Mouse (Mus musculus): ENCODE data around the gene Chd4. TPM values are rescaled to one million over a fixed set of nuclear protein-coding genes. Genes with fewer than 3 reads are reported as not detected.

Chd4 gene
- polyA plus RNA-seq, 1 experiment from 2014 or later: 92.4 TPM

DNA sequence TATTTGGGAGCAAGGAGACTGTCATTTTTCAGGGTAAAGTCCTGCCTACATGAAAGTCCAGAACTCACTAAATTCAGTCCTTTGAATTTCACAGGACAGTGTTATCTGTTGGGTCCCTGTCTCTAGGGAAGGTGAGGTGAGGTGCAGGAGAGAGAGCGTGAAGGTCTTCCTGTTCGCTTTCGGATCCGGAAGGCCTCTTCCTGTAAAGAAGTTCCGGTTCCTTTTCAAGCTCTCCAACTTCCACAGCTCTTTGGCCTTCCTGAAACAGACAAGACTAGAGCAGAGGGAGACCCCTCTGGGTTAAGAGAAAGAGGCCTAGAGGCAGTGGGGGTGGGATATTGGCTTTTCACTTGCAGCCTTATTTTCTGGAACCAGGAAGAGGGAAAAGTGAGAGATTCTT is 3.4 kb upstream of the Chd4 start:
- Histone ChIP-seq H3K27me3 (ENCODE audit: insufficient read depth, low read length) (no peaks in the 10 kb centered on the region), H3K27ac (ENCODE audit: low read depth) (peak overlapping the region; percentile 33; the same call in 1 of the 2 replicates), H3K9me3 (ENCODE audit: low read depth, low read length) (no peaks in the 10 kb centered on the region), H3K4me2 (no peak overlapping the region), H3K9ac (no peak overlapping the region), H3K4me1 (ENCODE audit: insufficient read depth) (peaks cover 19% of the 10 kb centered on the region), H3K4me3 (ENCODE audit: low read depth, low read length) (no peak overlapping the region), H3K36me3 (ENCODE audit: insufficient read depth) (no peaks in the 10 kb centered on the region)
- TF ChIP-seq CTCF (IDR thresholded peaks at IDR 0.05; ENCODE audit: low read depth): no peak
- 78% methylated on average over 5 of the region's 5 CpGs for WGBS
- DNase-seq (no peak), ATAC-seq (ENCODE audit: insufficient read depth) (no peak)

DNA sequence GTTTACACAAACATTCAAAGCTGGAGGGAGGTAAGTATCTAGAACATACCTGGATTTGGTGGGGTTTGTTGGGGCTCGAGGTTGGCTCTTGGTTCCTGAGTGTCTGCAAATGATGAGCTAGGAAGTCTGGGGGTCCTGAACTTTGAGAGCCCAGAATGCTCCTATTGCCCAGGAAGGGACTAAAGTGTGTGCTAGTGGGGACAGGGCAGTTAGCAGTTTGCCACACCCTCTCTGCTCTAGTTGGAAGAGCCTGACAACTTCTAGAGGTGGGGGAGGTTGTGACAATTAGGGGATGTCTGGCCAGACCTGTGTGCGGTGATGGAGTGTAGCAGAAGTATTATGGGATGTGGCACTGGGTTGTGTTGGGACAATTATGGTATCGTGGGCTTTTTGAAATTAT is 938 bp upstream of the Chd4 start:
- Histone ChIP-seq H3K4me3 (ENCODE audit: low read depth, low read length) (no peak overlapping the region), H3K4me2 (no peak overlapping the region), H3K27ac (ENCODE audit: low read depth) (peak overlapping the region; percentile 96; the same call in 1 of the 2 replicates), H3K9ac (no peak overlapping the region), H3K36me3 (ENCODE audit: insufficient read depth) (peaks cover 23% of the 10 kb centered on the region), H3K4me1 (ENCODE audit: insufficient read depth) (peaks cover 35% of the 10 kb centered on the region), H3K9me3 (ENCODE audit: low read depth, low read length) (no peaks in the 10 kb centered on the region), H3K27me3 (ENCODE audit: insufficient read depth, low read length) (no peaks in the 10 kb centered on the region)
- DNase-seq (peak; percentile 22), ATAC-seq (ENCODE audit: insufficient read depth) (no peak)
- WGBS: 33% methylated on average over 3 of the region's 3 CpGs
- no peak for TF ChIP-seq CTCF (IDR thresholded peaks at IDR 0.05; ENCODE audit: low read depth)

DNA sequence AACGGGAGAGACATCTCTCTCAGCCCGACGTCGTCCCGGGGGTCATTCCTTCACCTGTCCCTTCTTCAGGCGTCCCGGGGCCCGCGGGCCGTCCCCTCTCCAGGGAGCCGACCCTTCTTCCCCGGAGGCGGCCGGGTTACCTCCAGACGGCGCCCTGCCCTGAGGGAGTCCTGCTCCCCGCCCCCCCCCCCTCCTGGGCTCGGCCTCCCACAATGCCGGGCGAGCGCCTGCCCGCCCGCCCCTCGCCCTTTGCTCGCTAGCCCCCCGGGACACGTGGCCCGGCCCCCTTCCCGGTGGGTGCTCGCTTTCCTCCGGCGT is 457 bp downstream of the Chd4 start:
- H3K9ac ChIP-seq: peak overlapping the region; percentile 86
- H3K27ac ChIP-seq (ENCODE audit: low read depth): peak overlapping the region; percentile 96
- no peak for TF ChIP-seq CTCF (IDR thresholded peaks at IDR 0.05; ENCODE audit: low read depth)
- H3K9me3 ChIP-seq (ENCODE audit: low read depth, low read length): no peaks in the 10 kb centered on the region
- H3K36me3 ChIP-seq (ENCODE audit: insufficient read depth): peaks cover 37% of the 10 kb centered on the region
- H3K4me3 ChIP-seq (ENCODE audit: low read depth, low read length): peak overlapping the region; percentile 93
- DNase-seq (no peak), ATAC-seq (ENCODE audit: insufficient read depth) (peak; percentile 45)
- H3K4me2 ChIP-seq: peak overlapping the region; percentile 96
- 1% methylated on average over 18 of the region's 32 CpGs for WGBS
- no peaks in the 10 kb centered on the region for H3K27me3 ChIP-seq (ENCODE audit: insufficient read depth, low read length)
- H3K4me1 ChIP-seq (ENCODE audit: insufficient read depth): peaks cover 29% of the 10 kb centered on the region

DNA sequence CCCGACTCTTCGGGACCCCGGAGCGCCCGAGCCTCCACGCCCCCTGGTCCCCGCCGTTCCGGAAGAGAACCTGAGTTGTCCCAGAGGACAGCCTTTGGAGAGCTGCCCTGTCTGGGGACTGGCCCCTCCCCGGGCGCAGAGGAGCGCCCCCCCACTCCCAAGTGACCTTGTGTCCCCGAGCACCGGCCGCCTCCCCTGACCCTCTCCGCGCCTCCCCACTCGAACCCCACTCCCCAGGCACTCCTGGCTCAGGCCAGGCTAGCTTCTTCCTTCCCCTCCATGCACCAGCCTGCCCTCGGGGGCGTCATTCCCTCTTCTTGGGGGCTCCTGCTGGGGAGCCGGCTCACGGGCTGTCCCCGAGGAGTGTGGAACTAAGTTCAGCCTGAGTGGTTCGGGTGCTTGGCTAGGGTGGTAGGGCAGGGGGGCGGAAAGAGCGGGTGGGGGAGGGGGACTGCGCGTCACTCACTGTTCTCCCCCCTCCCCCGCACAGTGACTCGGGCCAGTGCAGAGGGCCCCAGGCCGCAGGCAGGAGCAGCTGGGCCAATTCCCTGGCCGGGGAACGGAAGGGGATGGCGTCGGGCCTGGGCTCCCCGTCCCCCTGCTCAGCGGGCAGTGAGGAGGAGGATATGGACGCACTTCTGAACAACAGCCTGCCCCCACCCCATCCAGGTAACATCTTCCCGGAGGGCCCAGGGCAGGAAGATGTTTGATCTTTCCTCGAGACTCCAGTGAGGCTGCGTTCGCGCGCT is 990 bp downstream of the Chd4 start:
- peaks cover 42% of the 10 kb centered on the region for H3K36me3 ChIP-seq (ENCODE audit: insufficient read depth)
- H3K4me2 ChIP-seq: peak overlapping the region; percentile 96
- peaks cover 29% of the 10 kb centered on the region for H3K4me1 ChIP-seq (ENCODE audit: insufficient read depth)
- ATAC-seq (ENCODE audit: insufficient read depth): peak; percentile 56
- no peaks in the 10 kb centered on the region for H3K9me3 ChIP-seq (ENCODE audit: low read depth, low read length)
- H3K27ac ChIP-seq (ENCODE audit: low read depth): peak overlapping the region; percentile 96
- no peaks in the 10 kb centered on the region for H3K27me3 ChIP-seq (ENCODE audit: insufficient read depth, low read length)
- H3K9ac ChIP-seq: peak overlapping the region; percentile 86
- H3K4me3 ChIP-seq (ENCODE audit: low read depth, low read length): peak overlapping the region; percentile 93
- WGBS: under 1% methylated on average over 36 of the region's 44 CpGs
- DNase-seq: peak; percentile 59
- no peak for TF ChIP-seq CTCF (IDR thresholded peaks at IDR 0.05; ENCODE audit: low read depth)

DNA sequence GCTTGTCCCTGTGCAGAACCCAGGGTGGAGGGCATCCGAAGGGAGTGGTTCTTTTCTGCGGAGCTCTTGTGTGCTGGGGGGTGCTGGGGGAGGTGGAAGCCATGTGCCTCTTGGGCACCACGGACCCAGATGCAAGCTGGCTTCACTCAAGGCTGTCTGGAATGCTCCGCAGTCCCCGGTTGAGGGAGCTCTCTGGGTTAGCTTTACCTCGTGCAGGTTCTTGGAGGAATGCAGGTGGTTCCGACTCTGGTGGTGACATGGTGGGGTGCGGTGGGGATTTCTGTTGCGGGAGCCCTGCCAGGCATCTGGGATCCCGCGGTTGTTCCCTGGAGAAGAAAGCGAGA is 1.5 kb downstream of the Chd4 start:
- Histone ChIP-seq H3K4me1 (ENCODE audit: insufficient read depth) (peaks cover 29% of the 10 kb centered on the region), H3K9me3 (ENCODE audit: low read depth, low read length) (no peaks in the 10 kb centered on the region), H3K4me2 (peak overlapping the region; percentile 96), H3K4me3 (ENCODE audit: low read depth, low read length) (peak overlapping the region; percentile 93), H3K36me3 (ENCODE audit: insufficient read depth) (peaks cover 47% of the 10 kb centered on the region), H3K9ac (peak overlapping the region; percentile 86), H3K27ac (ENCODE audit: low read depth) (peak overlapping the region; percentile 96; the same call in 1 of the 2 replicates), H3K27me3 (ENCODE audit: insufficient read depth, low read length) (no peaks in the 10 kb centered on the region)
- no peak for TF ChIP-seq CTCF (IDR thresholded peaks at IDR 0.05; ENCODE audit: low read depth)
- ATAC-seq (ENCODE audit: insufficient read depth): no peak
- WGBS: 2% methylated on average over 12 of the region's 12 CpGs
- DNase-seq: peak; percentile 34

DNA sequence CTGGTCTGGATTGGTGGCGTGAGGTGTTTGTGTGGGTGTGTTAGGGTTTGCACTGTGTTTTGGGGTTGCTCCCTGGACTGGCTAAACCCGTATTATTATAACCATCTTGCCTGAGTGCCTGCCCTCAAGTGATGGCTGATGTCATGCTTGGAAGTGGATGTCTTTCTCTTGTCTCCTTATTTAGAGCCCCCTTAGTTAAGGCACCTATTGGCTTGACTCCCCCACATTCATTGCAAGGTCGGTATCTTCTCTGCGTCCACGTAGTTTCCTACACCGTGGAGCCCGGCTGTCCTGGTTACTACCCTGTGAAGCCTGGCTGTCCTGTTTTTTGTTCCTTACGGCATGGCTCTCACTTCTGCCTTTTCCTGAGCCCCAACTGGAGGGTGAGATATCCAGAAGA is 2.2 kb downstream of the Chd4 start:
- Histone ChIP-seq H3K36me3 (ENCODE audit: insufficient read depth) (peaks cover 54% of the 10 kb centered on the region), H3K27ac (ENCODE audit: low read depth) (no peak overlapping the region), H3K4me1 (ENCODE audit: insufficient read depth) (peaks cover 29% of the 10 kb centered on the region)

DNA sequence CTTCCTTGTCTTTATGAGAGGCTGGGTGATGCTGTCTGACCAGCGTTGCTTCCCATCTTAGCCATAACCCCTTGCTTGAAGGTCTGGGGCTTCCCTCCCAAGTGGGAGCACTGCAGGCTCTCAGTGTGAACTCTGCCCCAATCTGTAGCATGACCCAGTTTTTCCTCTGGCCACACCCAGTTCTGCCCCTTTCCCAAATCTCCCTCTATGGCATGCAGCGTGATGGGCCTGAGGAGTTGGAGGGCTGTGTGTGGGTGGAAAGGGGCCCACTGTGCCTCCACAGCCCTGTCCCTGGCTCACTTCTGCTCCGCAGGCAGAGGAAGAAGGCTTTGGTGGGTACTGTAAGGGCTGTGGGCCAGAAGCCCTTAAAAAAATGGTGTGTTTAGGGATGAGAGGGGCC is 2.7 kb downstream of the Chd4 start:
- no peak for TF ChIP-seq CTCF (IDR thresholded peaks at IDR 0.05; ENCODE audit: low read depth)
- H3K9me3 ChIP-seq (ENCODE audit: low read depth, low read length): no peaks in the 10 kb centered on the region
- H3K27ac ChIP-seq (ENCODE audit: low read depth): no peak overlapping the region; the same call in 1 of the 2 replicates
- H3K27me3 ChIP-seq (ENCODE audit: insufficient read depth, low read length): no peaks in the 10 kb centered on the region
- peaks cover 59% of the 10 kb centered on the region for H3K36me3 ChIP-seq (ENCODE audit: insufficient read depth)
- peaks cover 29% of the 10 kb centered on the region for H3K4me1 ChIP-seq (ENCODE audit: insufficient read depth)
- H3K4me3 ChIP-seq (ENCODE audit: low read depth, low read length): peak overlapping the region; percentile 93
- 44% methylated on average over 3 of the region's 3 CpGs for WGBS
- H3K9ac ChIP-seq: peak overlapping the region; percentile 86
- peak overlapping the region; percentile 96 for H3K4me2 ChIP-seq
- ATAC-seq (ENCODE audit: insufficient read depth): no peak
- DNase-seq: no peak

More for the DNA sequence above, 2.2 kb downstream of the Chd4 start:
- Histone ChIP-seq H3K9me3 (ENCODE audit: low read depth, low read length) (no peaks in the 10 kb centered on the region), H3K4me2 (peak overlapping the region; percentile 96), H3K27me3 (ENCODE audit: insufficient read depth, low read length) (no peaks in the 10 kb centered on the region), H3K4me3 (ENCODE audit: low read depth, low read length) (peak overlapping the region; percentile 93), H3K9ac (peak overlapping the region; percentile 86)
- no peak for DNase-seq
- no peak for ATAC-seq (ENCODE audit: insufficient read depth)
- 36% methylated on average over 8 of the region's 8 CpGs for WGBS
- TF ChIP-seq CTCF (IDR thresholded peaks at IDR 0.05; ENCODE audit: low read depth): no peak
